Mouse (Mus musculus): ENCODE data around the gene Med12l. TPM values are rescaled to one million over a fixed set of nuclear protein-coding genes. Genes with fewer than 3 reads are reported as not detected.

The Med12l gene
- total RNA-seq, 1 experiment = 3.6 TPM

DNA sequence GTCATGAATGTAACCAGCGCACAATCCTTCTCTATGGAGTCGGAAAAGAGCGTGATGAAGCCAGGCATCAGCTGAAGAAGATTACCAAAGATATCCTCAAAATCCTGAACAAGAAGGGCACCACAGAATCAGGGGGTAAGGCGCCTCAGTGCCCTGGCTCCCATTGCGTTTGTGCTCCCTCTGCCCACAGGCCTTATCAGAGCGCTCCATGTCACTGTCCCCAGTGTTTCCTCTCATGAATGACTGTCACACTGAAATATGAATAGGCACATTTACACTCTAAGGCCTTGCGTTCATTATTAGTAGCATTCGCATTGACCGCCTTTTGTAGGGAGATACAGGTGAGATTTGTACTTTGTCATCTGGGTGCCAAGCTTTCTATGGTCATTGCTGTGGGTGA is 222.1 kb downstream of the Med12l start:
- no peak overlapping the region for H3K4me3 ChIP-seq (ENCODE audit: insufficient read depth in 1 of 2, low read depth in 1 of 2, low read length in 2 of 2, poor library complexity in 1 of 2, severe bottlenecking in 1 of 2)
- H3K36me3 ChIP-seq (ENCODE audit: control insufficient read depth, insufficient read depth, low read length, poor library complexity, severe bottlenecking) = no peaks in the 10 kb centered on the region
- no peak overlapping the region for H3K27ac ChIP-seq (ENCODE audit: insufficient read depth, low read depth, low read length, poor library complexity, severe bottlenecking)
- H3K4me1 ChIP-seq (ENCODE audit: control insufficient read depth in 2 of 2, insufficient read depth in 2 of 2, low read length in 2 of 2, poor library complexity in 1 of 2) = no peaks in the 10 kb centered on the region
- in situ Hi-C loops (cut with MboI; ENCODE audit: low sequenced_read_pairs in 2 of 2, unreplicated experiment in 2 of 2) = no loop called here
- H3K9me3 ChIP-seq (ENCODE audit: control insufficient read depth, insufficient read depth, low read depth, low read length) = no peaks in the 10 kb centered on the region
- TF ChIP-seq HCFC1 (IDR thresholded peaks at IDR 0.05; ENCODE audit: borderline replicate concordance, insufficient read depth, low read length) (no peak), CHD2 (IDR thresholded peaks at IDR 0.05; ENCODE audit: low read depth, low read length) (no peak), MAFK (IDR thresholded peaks at IDR 0.05; ENCODE audit: insufficient read depth, low read depth, low read length) (no peak), ZNF384 (IDR thresholded peaks at IDR 0.05; ENCODE audit: low read depth, low read length) (no peak), ZC3H11A (IDR thresholded peaks at IDR 0.05; ENCODE audit: borderline replicate concordance, low read depth, low read length) (no peak)
- H3K9ac ChIP-seq (ENCODE audit: insufficient read depth, low read depth, low read length, poor library complexity, severe bottlenecking) = no peak overlapping the region
- DNase-seq (ENCODE audit: low read depth, low spot score) = no peak

DNA sequence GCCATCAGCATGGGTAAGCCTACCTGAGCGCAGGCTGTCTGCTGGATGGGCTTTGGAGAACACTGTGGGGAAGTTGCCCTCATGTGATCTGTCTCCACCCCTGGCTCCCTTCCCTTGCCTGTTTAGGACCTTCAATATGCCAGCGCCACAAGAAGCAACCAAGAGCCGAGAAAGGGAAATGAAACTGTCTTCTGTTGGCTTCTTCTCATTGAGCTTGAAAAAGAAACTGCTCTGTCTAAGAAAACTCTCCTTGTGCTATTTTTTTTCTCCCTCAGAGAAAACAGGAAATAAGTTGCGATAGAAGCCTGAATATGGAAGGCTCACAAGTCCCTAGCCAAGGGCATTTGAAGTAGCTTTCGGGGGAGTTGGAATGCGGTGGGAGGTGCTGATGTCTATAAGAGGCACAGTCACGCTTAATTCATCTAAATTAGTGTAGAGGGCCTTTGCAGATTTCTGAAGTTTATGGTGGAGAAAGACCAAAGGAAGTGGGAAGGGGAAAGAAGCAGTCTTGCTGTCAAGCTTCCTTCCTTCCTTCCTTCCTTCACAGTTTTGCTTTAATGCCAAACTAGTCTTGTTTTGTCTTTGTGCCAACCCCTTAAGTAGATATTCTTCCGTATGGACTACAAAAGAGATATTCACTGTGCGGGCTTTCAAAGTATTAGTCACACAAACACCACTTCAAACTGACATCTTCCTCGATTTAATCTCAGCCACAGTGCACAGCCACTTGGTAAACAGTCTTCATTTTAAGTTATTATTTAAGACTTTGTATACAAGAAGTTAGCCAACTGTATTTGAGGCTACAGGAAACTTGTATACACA is 223.3 kb downstream of the Med12l start:
- Histone ChIP-seq H3K27ac (ENCODE audit: insufficient read depth, low read depth, low read length, poor library complexity, severe bottlenecking) (no peak overlapping the region), H3K4me3 (ENCODE audit: insufficient read depth in 1 of 2, low read depth in 1 of 2, low read length in 2 of 2, poor library complexity in 1 of 2, severe bottlenecking in 1 of 2) (no peak overlapping the region), H3K9me3 (ENCODE audit: control insufficient read depth, insufficient read depth, low read depth, low read length) (no peaks in the 10 kb centered on the region), H3K36me3 (ENCODE audit: control insufficient read depth, insufficient read depth, low read length, poor library complexity, severe bottlenecking) (no peaks in the 10 kb centered on the region), H3K9ac (ENCODE audit: insufficient read depth, low read depth, low read length, poor library complexity, severe bottlenecking) (no peak overlapping the region), H3K4me1 (ENCODE audit: control insufficient read depth in 2 of 2, insufficient read depth in 2 of 2, low read length in 2 of 2, poor library complexity in 1 of 2) (no peaks in the 10 kb centered on the region)
- DNase-seq (ENCODE audit: low read depth, low spot score) = no peak
- TF ChIP-seq CHD2 (IDR thresholded peaks at IDR 0.05; ENCODE audit: low read depth, low read length) (no peak), ZC3H11A (IDR thresholded peaks at IDR 0.05; ENCODE audit: borderline replicate concordance, low read depth, low read length) (no peak), ZNF384 (IDR thresholded peaks at IDR 0.05; ENCODE audit: low read depth, low read length) (no peak), MAFK (IDR thresholded peaks at IDR 0.05; ENCODE audit: insufficient read depth, low read depth, low read length) (no peak), HCFC1 (IDR thresholded peaks at IDR 0.05; ENCODE audit: borderline replicate concordance, insufficient read depth, low read length) (no peak)
- in situ Hi-C loops (cut with MboI; ENCODE audit: low sequenced_read_pairs in 2 of 2, unreplicated experiment in 2 of 2) = no loop called here

DNA sequence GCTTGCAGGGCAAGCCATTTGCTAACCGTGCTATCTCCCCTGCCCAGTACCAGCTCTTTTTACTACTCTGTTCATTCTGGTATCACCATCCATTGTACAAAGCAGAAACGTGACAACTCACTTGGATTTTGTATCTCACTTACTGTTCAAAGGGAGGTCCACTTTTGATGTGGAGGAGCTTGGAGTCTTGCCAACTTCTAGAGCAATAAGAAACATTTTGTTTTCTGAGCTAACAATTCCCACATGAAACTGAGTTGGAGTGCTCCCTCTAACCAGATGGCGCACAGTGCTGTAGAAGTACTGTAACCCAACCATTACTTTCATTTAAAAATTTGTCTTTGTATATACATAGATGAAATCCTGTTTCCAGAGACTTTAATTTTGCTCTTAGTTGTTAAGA is 225.3 kb downstream of the Med12l start:
- no peak for TF ChIP-seq HCFC1 (IDR thresholded peaks at IDR 0.05; ENCODE audit: borderline replicate concordance, insufficient read depth, low read length)
- no peak for TF ChIP-seq CHD2 (IDR thresholded peaks at IDR 0.05; ENCODE audit: low read depth, low read length)
- TF ChIP-seq MAFK (IDR thresholded peaks at IDR 0.05; ENCODE audit: insufficient read depth, low read depth, low read length) = no peak
- TF ChIP-seq ZC3H11A (IDR thresholded peaks at IDR 0.05; ENCODE audit: borderline replicate concordance, low read depth, low read length) = no peak
- no peak for TF ChIP-seq ZNF384 (IDR thresholded peaks at IDR 0.05; ENCODE audit: low read depth, low read length)
- Histone ChIP-seq H3K4me3 (ENCODE audit: insufficient read depth in 1 of 2, low read depth in 1 of 2, low read length in 2 of 2, poor library complexity in 1 of 2, severe bottlenecking in 1 of 2) (no peak overlapping the region), H3K27ac (ENCODE audit: insufficient read depth, low read depth, low read length, poor library complexity, severe bottlenecking) (no peak overlapping the region), H3K4me1 (ENCODE audit: control insufficient read depth in 2 of 2, insufficient read depth in 2 of 2, low read length in 2 of 2, poor library complexity in 1 of 2) (no peaks in the 10 kb centered on the region), H3K9ac (ENCODE audit: insufficient read depth, low read depth, low read length, poor library complexity, severe bottlenecking) (no peak overlapping the region), H3K36me3 (ENCODE audit: control insufficient read depth, insufficient read depth, low read length, poor library complexity, severe bottlenecking) (no peaks in the 10 kb centered on the region), H3K9me3 (ENCODE audit: control insufficient read depth, insufficient read depth, low read depth, low read length) (no peaks in the 10 kb centered on the region)
- DNase-seq (ENCODE audit: low read depth, low spot score) = no peak
- in situ Hi-C loops (cut with MboI; ENCODE audit: low sequenced_read_pairs in 2 of 2, unreplicated experiment in 2 of 2) = no loop called here

DNA sequence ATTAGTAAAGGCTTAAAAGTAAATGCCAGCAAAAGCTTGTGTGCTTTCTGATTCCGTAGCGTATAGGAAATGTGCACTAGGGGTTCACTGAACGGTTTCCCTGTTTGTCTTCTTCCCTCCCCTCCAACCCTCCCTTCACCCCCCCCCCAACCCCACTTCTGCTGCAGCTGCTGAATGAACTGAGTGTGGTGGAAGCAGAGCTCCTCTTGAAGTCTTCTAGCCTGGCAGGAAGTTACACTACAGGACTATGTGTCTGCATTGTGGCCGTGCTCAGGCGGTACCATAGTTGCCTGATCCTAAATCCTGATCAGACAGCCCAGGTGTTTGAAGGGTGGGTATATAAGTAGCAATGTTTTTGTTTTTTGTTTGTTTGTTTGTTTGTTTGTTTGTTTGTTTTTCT is 229.3 kb downstream of the Med12l start:
- H3K27ac ChIP-seq (ENCODE audit: insufficient read depth, low read depth, low read length, poor library complexity, severe bottlenecking) = no peak overlapping the region
- H3K9ac ChIP-seq (ENCODE audit: insufficient read depth, low read depth, low read length, poor library complexity, severe bottlenecking) = no peak overlapping the region
- no peaks in the 10 kb centered on the region for H3K4me1 ChIP-seq (ENCODE audit: control insufficient read depth in 2 of 2, insufficient read depth in 2 of 2, low read length in 2 of 2, poor library complexity in 1 of 2)
- DNase-seq (ENCODE audit: low read depth, low spot score) = no peak
- H3K9me3 ChIP-seq (ENCODE audit: control insufficient read depth, insufficient read depth, low read depth, low read length) = no peaks in the 10 kb centered on the region
- in situ Hi-C loops (cut with MboI; ENCODE audit: low sequenced_read_pairs in 2 of 2, unreplicated experiment in 2 of 2) = no loop called here
- no peaks in the 10 kb centered on the region for H3K36me3 ChIP-seq (ENCODE audit: control insufficient read depth, insufficient read depth, low read length, poor library complexity, severe bottlenecking)
- no peak overlapping the region for H3K4me3 ChIP-seq (ENCODE audit: insufficient read depth in 1 of 2, low read depth in 1 of 2, low read length in 2 of 2, poor library complexity in 1 of 2, severe bottlenecking in 1 of 2)
- no peak for TF ChIP-seq ZNF384 (IDR thresholded peaks at IDR 0.05; ENCODE audit: low read depth, low read length)
- no peak for TF ChIP-seq HCFC1 (IDR thresholded peaks at IDR 0.05; ENCODE audit: borderline replicate concordance, insufficient read depth, low read length)
- TF ChIP-seq MAFK (IDR thresholded peaks at IDR 0.05; ENCODE audit: insufficient read depth, low read depth, low read length) = no peak
- TF ChIP-seq ZC3H11A (IDR thresholded peaks at IDR 0.05; ENCODE audit: borderline replicate concordance, low read depth, low read length) = no peak
- TF ChIP-seq CHD2 (IDR thresholded peaks at IDR 0.05; ENCODE audit: low read depth, low read length) = no peak

Data from ES-E14 (cell line).